Mouse (Mus musculus): ENCODE measurements around the gene Usp15.

DNA sequence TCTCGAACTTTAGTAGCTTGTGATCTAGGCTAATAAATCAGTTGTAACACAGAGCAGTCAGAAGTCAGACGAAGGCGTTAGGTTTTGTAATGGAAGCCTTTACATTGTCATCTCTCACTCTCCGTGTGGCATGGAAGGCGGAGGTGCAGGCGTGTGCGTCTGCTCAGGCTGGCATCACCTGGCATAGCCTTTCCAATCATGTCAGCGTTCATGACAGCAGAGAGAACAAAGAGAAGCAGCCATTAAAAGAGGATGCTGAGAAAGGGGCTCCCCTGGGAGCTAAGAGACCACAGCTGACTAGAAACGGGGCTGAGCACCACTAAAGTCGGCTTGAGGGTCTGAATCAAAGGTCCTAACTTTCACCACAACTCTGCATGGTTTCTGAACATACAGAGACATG, 140.3 kb downstream of the Usp15 start:
- TF ChIP-seq CTCF (IDR thresholded peaks at IDR 0.05; ENCODE audit: extremely low read depth, insufficient read length, insufficient replicate concordance, low read depth, low read length): no peak
- no peak for TF ChIP-seq POLR2A (IDR thresholded peaks at IDR 0.05; ENCODE audit: low read depth, low read length)

Measured in small intestine, adult 2 months (tissue).